Mouse (Mus musculus) monocyte, adult 5-6 weeks (primary cell): ENCODE results near the gene Paqr9. TPM values are rescaled to one million over a fixed set of nuclear protein-coding genes. Genes with fewer than 3 reads are reported as not detected.
"Not testable (repeated sequence)": the region's sequence is repeated elsewhere in the genome, so short reads cannot be mapped to it uniquely, and the experiment has no call there.

ENCODE experiments used
- ATAC-seq: fragments of 153-309, 156-312 bp; replicated peaks from 2 replicates; pipeline ENCODE4 v1.8.0; 2017; ENCODE audit warnings: mild to moderate bottlenecking; ENCODE audit not compliant: low TSS enrichment, insufficient number of reproducible peaks, severe bottlenecking, poor library complexity, low FRiP score
- total RNA-seq: library from RNA; stranded (forward); fragments of 200-1000, 200-491, 200-594 nt; gene quantifications from 3 replicates; pipeline ENCODE4 v1.2.3, GENCODE M21; 2017

The Paqr9 gene
- 0.57 to 1.4 TPM in 2 of 3 replicates, not detected in the other for total RNA-seq

- ATAC-seq, result no peak
Measured at GRCm38 (mm10) chr9:95559059-95559935, at the start of gene Paqr9. TSS of gene Paqr9 (plus strand) at chr9:95559657.

DNA sequence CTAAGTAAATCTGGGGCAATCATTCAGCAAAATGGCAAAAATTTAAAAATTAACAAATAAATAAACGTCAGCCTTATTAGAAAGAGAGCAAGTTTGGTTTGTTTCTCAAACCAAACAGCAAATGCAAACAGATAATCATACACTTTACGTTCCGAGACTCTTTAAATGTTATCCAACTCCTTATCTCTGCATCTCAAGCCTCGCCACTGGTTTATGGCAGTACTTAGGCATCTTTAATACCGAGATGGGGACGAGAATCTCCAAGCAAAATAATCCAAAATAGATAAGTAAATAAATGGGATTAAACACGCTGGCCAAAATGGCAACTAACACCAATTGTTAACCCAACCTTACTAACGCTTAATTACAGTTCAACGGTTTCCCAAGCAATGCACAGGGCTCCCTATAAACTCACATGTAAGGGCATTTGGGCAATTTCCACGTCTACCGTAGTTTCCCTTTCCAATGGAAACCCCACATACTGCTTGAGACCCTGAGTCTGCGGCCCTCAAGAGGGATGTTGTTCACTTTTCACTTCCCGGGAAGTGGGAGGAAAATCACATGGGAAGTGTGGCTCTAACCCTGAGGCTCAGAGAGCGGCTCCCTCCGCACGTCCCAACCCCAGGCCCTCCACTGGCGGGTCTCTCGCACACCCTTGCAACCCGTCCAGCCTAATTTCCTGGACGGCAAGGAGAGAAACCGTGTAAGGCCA, 48.6 kb upstream of the Paqr9 start:
- no peak for ATAC-seq

- peak; percentile 94 for ATAC-seq
Measured at GRCm38 (mm10) chr9:95511472-95512330, 47.8 kb upstream of the Paqr9 start, which contains the start of gene U2surp. TSS of gene U2surp (minus strand) at chr9:95511996.

DNA sequence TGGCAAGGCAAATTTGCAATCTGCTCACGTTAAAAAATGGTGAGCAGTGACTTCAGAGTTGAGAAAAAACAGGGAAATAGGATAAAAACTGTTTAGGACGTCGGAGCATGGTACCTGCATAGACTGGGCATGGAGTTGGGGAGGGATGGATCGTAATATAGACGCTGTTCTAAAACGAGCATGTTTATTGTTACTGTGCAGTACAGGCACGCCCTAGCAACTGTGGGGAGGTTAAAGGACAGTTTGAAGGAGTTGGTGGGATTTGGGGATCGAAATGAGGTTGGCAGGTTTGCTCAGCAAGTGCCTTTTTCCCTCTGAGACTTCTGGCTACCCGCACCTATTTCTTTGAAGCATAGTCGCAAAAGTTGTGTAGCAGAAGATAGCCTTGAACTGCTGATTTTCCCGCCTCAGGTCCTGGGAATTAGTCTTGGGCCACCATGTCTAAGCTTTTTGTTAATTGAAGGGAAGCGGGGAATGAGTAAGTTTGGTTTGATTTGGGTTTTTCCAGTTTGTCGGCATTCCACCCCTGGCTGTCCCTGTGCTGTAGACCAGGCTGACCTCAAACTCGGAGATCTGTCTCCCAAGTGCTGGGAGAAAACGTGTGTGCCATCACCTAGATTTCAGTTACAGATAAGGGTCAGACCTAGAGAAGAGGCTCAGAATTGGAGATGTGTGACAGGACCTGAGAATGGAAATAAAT, 47.0 kb upstream of the Paqr9 start:
- ATAC-seq, result no peak

GRCm38 (mm10) chr9:95513776-95514175, 45.7 kb upstream of the Paqr9 start:
- no peak for ATAC-seq

DNA sequence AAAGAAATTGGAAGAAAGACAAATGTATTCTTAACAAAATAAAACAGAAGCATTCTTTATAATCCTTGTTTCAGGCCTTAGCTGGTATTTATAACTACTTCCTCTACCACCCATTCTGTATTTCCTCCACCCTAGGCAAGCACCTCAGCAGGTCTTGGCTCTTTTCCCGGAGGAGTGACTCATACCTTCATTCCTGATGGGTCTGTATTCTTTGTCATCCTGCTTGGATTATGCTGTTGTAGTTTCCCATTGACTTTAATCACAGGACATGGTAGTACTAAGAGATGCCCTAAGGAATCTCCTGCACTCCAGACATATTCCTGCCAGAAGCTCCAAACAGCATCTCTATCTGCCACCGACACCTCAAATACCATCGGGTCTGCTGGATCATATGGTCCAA, 45.1 kb upstream of the Paqr9 start:
- not testable (repeated sequence) for ATAC-seq

DNA sequence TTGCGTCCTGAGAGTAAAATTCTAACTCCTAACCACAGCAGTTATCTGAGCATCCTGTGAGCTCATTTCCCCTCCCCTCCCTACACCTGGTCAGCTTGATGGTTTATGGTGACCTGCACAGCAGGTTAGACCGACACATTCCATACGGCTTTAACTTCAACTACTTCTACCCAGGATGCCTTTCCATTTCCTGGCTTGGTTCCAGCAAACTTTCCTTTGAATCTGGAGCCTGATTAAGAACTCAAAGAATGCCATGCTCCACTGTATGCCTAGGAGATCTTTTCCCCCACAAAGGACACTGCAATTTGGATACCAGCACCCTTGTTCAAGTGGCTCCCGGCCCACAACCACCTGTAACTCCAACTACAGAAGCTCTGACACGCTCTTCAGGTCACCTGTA, 38.9 kb upstream of the Paqr9 start:
- ATAC-seq, result no peak

DNA sequence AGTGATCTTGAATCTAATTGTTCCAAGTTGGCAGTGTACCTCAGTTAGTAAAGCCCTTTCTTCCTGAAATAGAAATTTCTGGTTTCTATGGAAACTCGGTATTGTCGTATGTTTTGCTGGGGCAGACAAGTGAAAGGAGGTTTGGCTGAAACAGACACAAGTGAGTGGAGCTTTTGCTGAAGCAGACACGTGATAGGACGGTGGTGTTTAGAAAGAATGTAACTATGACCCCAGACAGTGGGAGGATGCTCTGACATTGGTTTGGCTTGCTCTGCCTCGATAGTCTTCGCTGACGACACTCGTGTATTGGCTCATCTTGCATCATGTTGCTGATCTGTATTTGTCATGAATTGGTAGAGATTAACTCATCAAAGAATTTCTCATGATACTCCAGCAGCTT, 38.4 kb upstream of the Paqr9 start:
- no peak for ATAC-seq

GRCm38 (mm10) chr9:95521566-95521965, 37.9 kb upstream of the Paqr9 start:
- ATAC-seq, result no peak

- no peak for ATAC-seq
Measured at GRCm38 (mm10) chr9:95522561-95522960, 36.9 kb upstream of the Paqr9 start.

- no peak for ATAC-seq
Measured at GRCm38 (mm10) chr9:95525376-95525775, 34.1 kb upstream of the Paqr9 start.

DNA sequence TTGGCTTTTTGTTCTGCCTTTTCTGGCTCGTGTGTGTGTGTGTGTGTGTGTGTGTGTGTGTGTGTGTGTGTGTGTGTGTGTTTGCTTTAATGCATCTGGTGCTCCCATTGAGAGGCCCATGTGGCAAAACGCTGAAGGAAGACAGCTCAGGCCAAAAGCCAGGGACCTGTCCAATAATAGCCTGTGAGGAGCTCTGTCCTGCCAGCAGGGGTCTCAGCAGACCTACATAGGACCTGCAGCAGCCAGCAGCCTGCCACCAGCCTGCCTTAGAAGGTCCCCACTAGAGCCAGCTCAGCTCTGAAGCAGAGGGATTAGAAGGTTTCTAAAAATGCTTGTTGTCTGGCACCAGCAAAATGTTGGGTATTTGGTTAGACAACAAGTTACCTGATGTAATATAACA, 33.5 kb upstream of the Paqr9 start:
- ATAC-seq, result no peak

GRCm38 (mm10) chr9:95527676-95528075, 31.8 kb upstream of the Paqr9 start:
- ATAC-seq, result no peak

GRCm38 (mm10) chr9:95531144-95531543, 28.3 kb upstream of the Paqr9 start:
- no peak for ATAC-seq

DNA sequence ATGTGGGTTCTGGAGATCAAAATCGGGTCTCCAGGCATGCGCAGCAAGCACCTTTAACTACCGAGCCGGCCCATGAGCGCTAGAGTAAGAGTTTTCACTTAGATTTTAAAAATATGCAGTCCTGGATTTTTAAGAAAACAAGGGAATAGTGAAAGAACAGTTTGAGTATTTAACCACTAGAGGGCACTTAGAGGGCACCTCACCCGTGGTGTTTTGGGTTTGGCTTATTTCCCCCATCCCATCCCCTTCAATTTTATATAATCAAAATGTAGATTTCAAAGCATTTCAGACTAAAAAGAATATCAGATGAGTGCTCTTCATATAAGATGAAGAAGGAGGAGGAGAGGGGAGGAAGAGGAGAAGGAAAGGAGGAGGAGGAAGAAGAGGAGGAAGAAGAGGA, 25.6 kb upstream of the Paqr9 start:
- no peak for ATAC-seq

- ATAC-seq, result no peak
Measured at GRCm38 (mm10) chr9:95539176-95539800, 20.2 kb upstream of the Paqr9 start.

GRCm38 (mm10) chr9:95540487-95540886, 19.0 kb upstream of the Paqr9 start:
- ATAC-seq, result no peak

DNA sequence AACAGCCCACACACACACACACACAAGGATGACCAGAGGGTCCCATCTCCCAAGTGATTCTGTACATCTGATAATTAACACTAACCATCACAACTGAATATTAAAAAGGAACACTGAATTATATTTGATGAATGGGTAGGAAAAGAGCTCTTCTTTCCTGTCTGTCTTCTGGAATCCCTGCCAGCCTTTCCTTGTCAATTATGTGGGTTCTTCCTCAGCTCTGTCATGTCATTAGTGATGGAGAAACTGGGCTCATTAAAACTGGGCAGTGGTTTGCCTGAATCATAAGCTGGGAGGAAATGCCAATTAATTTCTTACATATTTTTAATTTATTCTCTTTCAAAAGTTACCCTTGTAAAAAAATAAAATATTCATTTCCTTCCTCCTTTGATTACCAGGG, 18.2 kb upstream of the Paqr9 start:
- no peak for ATAC-seq
